Mouse (Mus musculus): Measurements from ENCODE around the gene Pold4.
A peak's percentile ranks its signal among the peaks of the same experiment; 100 is the strongest.

Pold4 gene

GRCm38 (mm10) chr19:4268566-4269361 lies 37.1 kb downstream of the Pold4 start, which contains the start of gene Ssh3:
Ssh3 (minus strand) TSS chr19:4269180.
- DNase-seq (ENCODE audit: low spot score in 2 of 2), result peak; percentile 41 to 60

DNA sequence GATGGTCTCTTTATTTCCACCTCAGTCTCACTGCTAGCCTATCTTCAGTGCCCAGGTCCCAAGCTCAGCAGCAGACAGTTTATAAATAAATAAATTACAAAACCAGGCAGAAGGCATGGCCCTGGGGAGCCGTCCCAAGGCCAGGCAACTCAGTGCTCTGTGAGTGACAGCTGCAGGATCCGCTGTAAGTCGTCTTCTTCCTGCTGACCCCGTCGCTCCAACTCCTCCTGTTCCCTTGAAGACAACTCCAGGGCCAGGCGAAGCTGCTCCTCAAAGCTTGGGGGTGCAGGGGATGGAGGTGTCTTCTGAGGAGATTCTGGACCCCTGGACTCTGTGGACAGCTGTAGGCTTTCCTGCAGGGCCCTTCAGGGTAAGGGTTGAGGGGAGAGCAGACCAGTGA lies 38.5 kb downstream of the Pold4 start:
- DNase-seq (ENCODE audit: low spot score in 2 of 2), result no peak

DNA sequence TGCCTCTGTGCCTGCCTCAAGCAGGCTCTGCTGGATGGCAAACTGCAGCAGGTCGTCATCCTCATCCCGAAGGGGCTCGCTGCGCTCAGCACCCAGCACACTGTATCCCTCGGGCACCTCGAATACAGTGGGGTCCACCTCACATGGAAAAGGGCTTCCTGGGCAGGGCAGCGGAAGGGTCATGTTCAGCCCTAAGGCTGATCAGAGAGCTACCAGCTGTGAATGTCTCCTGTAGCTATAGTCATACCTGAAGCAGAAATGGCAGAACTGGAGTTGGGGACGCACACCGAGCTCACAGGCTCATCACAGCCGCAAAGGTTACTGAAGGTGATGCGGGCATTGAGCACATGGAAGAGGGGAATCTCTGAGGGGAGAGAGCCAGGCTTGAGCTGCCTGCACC lies 39.3 kb downstream of the Pold4 start:
- no peak for DNase-seq (ENCODE audit: low spot score in 2 of 2)

- no peak for DNase-seq (ENCODE audit: low spot score in 2 of 2)
These were observed 47.8 kb downstream of the Pold4 start for GRCm38 (mm10) chr19:4279487-4279886.

DNA sequence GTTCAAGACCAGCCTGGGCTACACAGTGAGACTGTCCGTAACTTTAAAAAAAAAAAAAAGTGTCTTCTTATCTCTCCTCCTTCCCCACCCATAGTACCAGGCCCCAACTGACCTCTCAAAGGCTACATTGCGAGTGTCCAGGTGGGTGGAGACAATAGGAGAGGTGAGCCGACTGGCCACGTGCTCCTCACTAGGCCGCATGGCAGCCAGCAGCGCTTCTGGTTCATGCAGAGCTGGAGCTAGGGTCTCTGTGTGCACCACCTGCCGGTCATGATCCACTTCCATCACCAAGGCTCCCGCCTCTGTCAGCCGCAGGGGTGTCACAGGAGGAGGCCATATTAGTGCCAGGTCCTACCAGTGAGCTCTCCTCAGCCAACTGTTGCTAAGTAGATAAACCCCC lies 48.7 kb downstream of the Pold4 start:
- no peak for DNase-seq (ENCODE audit: low spot score in 2 of 2)

GRCm38 (mm10) chr19:4282898-4283553 lies 51.3 kb downstream of the Pold4 start, which contains the start of gene Ankrd13d:
Ankrd13d (minus strand) TSS chr19:4283137.
- DNase-seq (ENCODE audit: low spot score in 2 of 2), result peak; percentile 81 to 85

Data from spleen, postnatal 14 days (tissue).